Mouse (Mus musculus) kidney, embryonic 14.5 days (tissue): ENCODE measurements around the gene Afdn. TPM values are rescaled to one million over a fixed set of nuclear protein-coding genes. Genes with fewer than 3 reads are reported as not detected.

Source experiments
- ATAC-seq: fragments of 200-750 bp; cut with Nextera tagmentation; 2 replicates; pipeline ENCODE4 v1.8.0; 2017; ENCODE audit warnings: moderate number of reproducible peaks, mild to moderate bottlenecking, moderate TSS enrichment, moderate library complexity; ENCODE audit not compliant: low FRiP score, low TSS enrichment
- H3K27ac ChIP-seq: fragments of 300-500 bp; sonication (generic); 2 replicates; pipeline ENCODE4 v1.5.1; 2014; ENCODE audit warnings: low read depth, mild to moderate bottlenecking, low read length, moderate library complexity, mixed read lengths
- H3K27me3 ChIP-seq: fragments of 300-500 bp; sonication (generic); 2 replicates; pipeline ENCODE4 v1.6.1; 2014; ENCODE audit warnings: mild to moderate bottlenecking, low read length; ENCODE audit not compliant: control insufficient read depth, insufficient read depth
- H3K36me3 ChIP-seq: fragments of 300-500 bp; sonication (generic); 2 replicates; pipeline ENCODE4 v1.6.1; 2014; ENCODE audit warnings: low read length, mixed read lengths; ENCODE audit not compliant: control insufficient read depth, insufficient read depth
- H3K4me1 ChIP-seq: fragments of 300-500 bp; sonication (generic); 2 replicates; pipeline ENCODE4 v1.6.1; 2014; ENCODE audit warnings: low read length, mixed read lengths; ENCODE audit not compliant: control insufficient read depth, insufficient read depth
- H3K4me2 ChIP-seq: fragments of 300-500 bp; sonication (generic); replicated peaks from 2 replicates; pipeline ENCODE4 v1.6.1; 2014; ENCODE audit warnings: low read depth, mild to moderate bottlenecking, low read length
- H3K4me3 ChIP-seq: fragments of 300-500 bp; sonication (generic); 2 replicates; pipeline ENCODE4 v1.5.1; 2014; ENCODE audit warnings: mild to moderate bottlenecking, low read length
- H3K9ac ChIP-seq: fragments of 300-500 bp; sonication (generic); 2 replicates; pipeline ENCODE4 v1.6.1; 2014; ENCODE audit warnings: low read depth, mild to moderate bottlenecking, low read length, moderate library complexity
- H3K9me3 ChIP-seq: fragments of 300-500 bp; sonication (generic); 2 replicates; pipeline ENCODE4 v1.6.1; 2016; ENCODE audit warnings: low read length; ENCODE audit not compliant: control insufficient read depth
- WGBS: fragments of 180-500 bp; shearing (Covaris S2); extraction: QIAGEN DNeasy Blood & Tissue Kit; methylation state at CpG from one replicate; pipeline ENCODE4 v1.1.7; 2014; 5-methylcytosine and 5-hydroxymethylcytosine counted together
- polyA plus RNA-seq: library from polyadenylated mRNA; unstranded; fragments of >200 nt; fragmentation: Nextera tagmentation; extraction: Ambion mirVana; gene quantifications from 2 replicates; pipeline ENCODE4 v1.2.1, GENCODE M21; 2014

Afdn gene
- polyA plus RNA-seq, 1 experiment from 2014 or later, result 96.7 TPM

GRCm38 (mm10) chr17:13735057-13735456 is 25.3 kb upstream of the Afdn start:
- H3K4me2 ChIP-seq, result no peak overlapping the region
- no peaks in the 10 kb centered on the region for H3K36me3 ChIP-seq
- H3K9me3 ChIP-seq, result no peaks in the 10 kb centered on the region
- 89% methylated on average over 5 of the region's 5 CpGs for WGBS
- no peaks in the 10 kb centered on the region for H3K27me3 ChIP-seq
- H3K27ac ChIP-seq, result no peak overlapping the region
- no peak overlapping the region for H3K9ac ChIP-seq
- H3K4me3 ChIP-seq, result no peak overlapping the region
- H3K4me1 ChIP-seq, result no peaks in the 10 kb centered on the region; the same call in 1 of the 2 replicates
- no peak for ATAC-seq

DNA sequence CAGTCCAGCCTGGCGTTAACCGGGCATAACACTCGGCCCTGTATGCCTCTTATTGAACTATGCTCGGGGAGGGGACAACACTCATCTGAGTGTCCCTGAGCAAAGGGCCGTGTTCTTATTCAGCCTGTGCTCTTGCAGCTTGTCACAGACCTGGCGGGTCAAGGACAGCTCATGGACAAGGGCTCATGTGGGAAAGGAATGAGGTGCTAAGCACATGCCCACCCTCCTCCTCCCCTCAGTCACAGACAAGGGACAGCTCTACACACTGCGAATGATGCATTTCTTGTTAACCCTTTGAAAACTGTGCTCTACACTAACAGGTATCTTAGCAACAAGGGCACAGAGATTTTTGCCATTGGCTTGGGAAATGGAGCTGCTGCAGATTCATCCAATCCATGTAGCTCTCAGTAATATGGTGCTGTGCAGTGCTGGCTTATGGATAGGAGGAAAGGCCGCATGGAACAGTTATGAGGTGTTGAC is 24.5 kb upstream of the Afdn start:
- H3K9ac ChIP-seq, result no peak overlapping the region
- no peak overlapping the region for H3K4me2 ChIP-seq
- H3K4me1 ChIP-seq, result no peaks in the 10 kb centered on the region; the same call in 1 of the 2 replicates
- H3K36me3 ChIP-seq, result no peaks in the 10 kb centered on the region
- no peak for ATAC-seq
- WGBS, result 72% methylated on average over 8 of the region's 8 CpGs
- H3K4me3 ChIP-seq, result no peak overlapping the region
- no peaks in the 10 kb centered on the region for H3K27me3 ChIP-seq
- no peaks in the 10 kb centered on the region for H3K9me3 ChIP-seq
- H3K27ac ChIP-seq, result no peak overlapping the region

- Histone ChIP-seq H3K27ac (no peak overlapping the region), H3K27me3 (no peaks in the 10 kb centered on the region), H3K4me2 (no peak overlapping the region), H3K4me1 (peaks cover 7% of the 10 kb centered on the region), H3K4me3 (no peak overlapping the region), H3K9me3 (no peaks in the 10 kb centered on the region), H3K36me3 (no peaks in the 10 kb centered on the region), H3K9ac (no peak overlapping the region)
- no peak for ATAC-seq
- WGBS, result 56% methylated on average over 6 of the region's 6 CpGs
Observed at GRCm38 (mm10) chr17:13737336-13737735, 23.0 kb upstream of the Afdn start.

GRCm38 (mm10) chr17:13738121-13738776 is 22.1 kb upstream of the Afdn start:
- WGBS, result 55% methylated on average over 7 of the region's 7 CpGs
- Histone ChIP-seq H3K27ac (no peak overlapping the region), H3K9me3 (no peaks in the 10 kb centered on the region), H3K4me1 (peaks cover 13% of the 10 kb centered on the region), H3K4me3 (no peak overlapping the region), H3K27me3 (no peaks in the 10 kb centered on the region), H3K9ac (no peak overlapping the region), H3K36me3 (no peaks in the 10 kb centered on the region), H3K4me2 (no peak overlapping the region)
- no peak for ATAC-seq

DNA sequence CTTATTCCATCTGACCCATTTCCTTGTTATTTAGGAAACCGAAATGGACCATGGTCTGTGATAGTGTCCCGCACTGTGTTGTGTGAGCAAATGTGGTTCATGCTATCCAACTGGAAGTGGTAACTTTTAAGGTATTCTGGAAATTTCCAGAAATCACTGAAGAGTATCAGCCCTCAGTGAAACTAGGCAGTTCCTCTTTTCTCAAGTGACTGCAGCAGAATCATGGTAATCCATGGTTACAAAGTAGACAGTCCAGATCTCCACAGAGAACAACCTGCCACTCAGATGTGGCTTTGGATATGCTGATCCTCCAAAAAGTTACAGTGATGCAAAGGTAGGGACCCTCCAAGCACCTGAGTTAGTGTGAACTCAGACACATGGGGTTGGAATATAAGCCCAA is 21.4 kb upstream of the Afdn start:
- Histone ChIP-seq H3K27me3 (no peaks in the 10 kb centered on the region), H3K9me3 (no peaks in the 10 kb centered on the region), H3K27ac (no peak overlapping the region), H3K4me3 (no peak overlapping the region), H3K9ac (no peak overlapping the region), H3K4me2 (no peak overlapping the region), H3K4me1 (peaks cover 20% of the 10 kb centered on the region), H3K36me3 (no peaks in the 10 kb centered on the region)
- ATAC-seq, result no peak
- 89% methylated on average over 2 of the region's 2 CpGs for WGBS

DNA sequence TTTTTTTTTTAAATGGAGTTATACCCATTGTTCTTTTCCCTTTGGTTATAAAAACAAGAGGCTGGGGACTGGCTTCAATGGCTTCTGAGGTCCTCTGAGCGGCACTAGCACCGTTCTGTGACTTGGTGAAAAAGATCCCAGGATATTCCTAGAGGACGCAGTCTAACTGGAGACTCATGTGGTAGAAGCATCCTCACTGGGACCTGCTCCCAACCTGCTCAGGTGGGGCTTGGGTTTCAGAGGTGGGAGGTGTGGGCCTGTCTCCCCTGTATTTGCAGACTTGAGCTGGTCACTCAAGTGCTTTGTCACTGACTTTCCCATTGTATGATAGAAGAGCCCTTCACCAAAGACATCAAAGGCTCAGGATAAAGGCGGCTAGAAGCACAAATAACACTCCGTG is 20.4 kb upstream of the Afdn start:
- no peak for ATAC-seq
- Histone ChIP-seq H3K4me1 (peaks cover 30% of the 10 kb centered on the region), H3K4me2 (no peak overlapping the region), H3K36me3 (no peaks in the 10 kb centered on the region), H3K27me3 (no peaks in the 10 kb centered on the region), H3K9ac (no peak overlapping the region), H3K4me3 (no peak overlapping the region), H3K9me3 (no peaks in the 10 kb centered on the region), H3K27ac (no peak overlapping the region)
- WGBS, result 79% methylated on average over 5 of the region's 5 CpGs

DNA sequence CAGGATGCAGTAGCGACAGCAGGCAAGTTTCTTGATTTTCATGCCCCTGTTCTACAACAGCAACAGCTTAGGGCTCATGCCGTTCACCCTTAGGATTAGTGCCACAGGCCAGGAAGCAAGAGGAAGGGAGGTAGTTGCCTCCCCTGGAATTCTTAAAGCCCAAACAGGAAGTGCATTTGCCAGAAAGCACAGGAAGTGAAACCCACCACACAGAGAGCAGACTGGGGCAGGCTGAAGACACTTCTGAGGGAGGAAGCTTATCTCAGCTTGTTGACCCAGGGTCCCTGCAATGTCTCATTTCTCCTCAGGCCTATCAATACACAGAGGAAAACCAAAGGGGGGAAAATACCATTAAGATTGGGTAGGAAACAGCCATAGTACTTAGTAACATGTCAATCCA is 19.5 kb upstream of the Afdn start:
- Histone ChIP-seq H3K4me2 (no peak overlapping the region), H3K27me3 (no peaks in the 10 kb centered on the region), H3K9me3 (no peaks in the 10 kb centered on the region), H3K4me1 (peaks cover 32% of the 10 kb centered on the region), H3K36me3 (no peaks in the 10 kb centered on the region), H3K27ac (no peak overlapping the region), H3K9ac (no peak overlapping the region), H3K4me3 (no peak overlapping the region)
- whole genome bisulfite sequencing, result 35% methylated on average over 2 of the region's 2 CpGs
- ATAC-seq, result no peak

DNA sequence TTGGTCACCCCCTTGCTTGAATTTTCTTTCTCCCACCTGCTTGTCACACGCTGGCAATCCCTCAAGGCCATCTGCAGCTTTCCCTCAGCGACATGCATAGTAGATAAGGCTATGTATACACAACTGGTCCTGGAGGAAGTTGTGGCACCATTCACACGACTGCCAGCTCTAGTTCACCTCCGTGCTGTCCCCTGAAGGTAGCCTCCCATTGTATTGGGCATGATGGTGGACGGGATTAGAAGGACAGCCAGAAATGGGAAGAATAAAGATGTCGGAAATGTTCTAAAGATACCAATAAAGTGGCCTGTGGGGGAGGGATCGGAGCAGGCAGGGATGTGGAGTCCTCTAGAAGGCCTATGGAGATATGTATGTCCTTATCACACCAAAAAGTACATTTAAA is 18.7 kb upstream of the Afdn start:
- WGBS, result 84% methylated on average over 7 of the region's 7 CpGs
- ATAC-seq, result no peak

GRCm38 (mm10) chr17:13742334-13742733 is 18.0 kb upstream of the Afdn start:
- H3K36me3 ChIP-seq, result no peaks in the 10 kb centered on the region
- H3K9me3 ChIP-seq, result no peaks in the 10 kb centered on the region
- 27% methylated on average over 2 of the region's 2 CpGs for WGBS
- H3K9ac ChIP-seq, result no peak overlapping the region
- no peaks in the 10 kb centered on the region for H3K27me3 ChIP-seq
- H3K27ac ChIP-seq, result no peak overlapping the region
- H3K4me2 ChIP-seq, result no peak overlapping the region
- ATAC-seq, result peak; percentile 42; the same call in 1 of the 2 replicates
- no peak overlapping the region for H3K4me3 ChIP-seq
- peaks cover 32% of the 10 kb centered on the region for H3K4me1 ChIP-seq

More for the DNA sequence above, 18.7 kb upstream of the Afdn start:
- H3K4me3 ChIP-seq, result no peak overlapping the region
- no peak overlapping the region for H3K27ac ChIP-seq
- H3K9me3 ChIP-seq, result no peaks in the 10 kb centered on the region
- peaks cover 32% of the 10 kb centered on the region for H3K4me1 ChIP-seq
- H3K36me3 ChIP-seq, result no peaks in the 10 kb centered on the region
- H3K27me3 ChIP-seq, result no peaks in the 10 kb centered on the region
- no peak overlapping the region for H3K4me2 ChIP-seq
- H3K9ac ChIP-seq, result no peak overlapping the region
